31 mouse cellular contexts compared by ENCODE assay signal in genomic region chr4:83785115-83785514, GRCm38 (mm10).
DNase-seq lines count a peak whose midpoint lies in the region; ATAC-seq and TF ChIP-seq lines count a peak whose summit lies in the region.
"Had no signal": no experiment of that assay in that cellular context is flagged by ENCODE, and none has a peak within 500 bp of the region (broad histone marks: within the 10 kb centered on the region; RNA-seq: fewer than 3 reads in every experiment).

No protein-coding gene starts in this region.

- TF ChIP-seq EP300 in CH12.LX (IDR thresholded peaks at IDR 0.05; ENCODE audit: low read length) = no peak

- DNase-seq in thymus, postnatal 14 days = peak; percentile 8
- DNase-seq in thymus, postnatal 25 days = no peak
- DNase-seq in CH12.LX (ENCODE audit: extremely low read depth) = peak; percentile 38
- DNase-seq in induced T-regulatory cell, adult 2 months (ENCODE audit: low read depth) = peak; percentile 40
- no peak for DNase-seq in embryo, embryonic 9.5 days (ENCODE audit: extremely low spot score)
- DNase-seq in hindbrain, postnatal 0 days (ENCODE audit: low spot score) = no peak
- no peak for DNase-seq in layer of hippocampus, adult 2 months (ENCODE audit: low spot score in 2 of 2)
- DNase-seq: adrenal gland, postnatal 14 days; B cell, adult 2 months; cerebellum, adult 11-12 months; cerebellum, postnatal 10 days; gastrocnemius, postnatal 25 days; heart, adult 18-20 months; heart, postnatal 4 days; kidney, adult 2 months; kidney, postnatal 36 days; liver; lung, adult 2 months; lung, postnatal 14 days; right cerebral cortex, adult 18-20 months; spleen, adult 18-20 months had no signal

- dilution Hi-C loops in CH12.LX (cut with MboI; ENCODE audit: extremely low pct_ligation_motif_present, extremely low pct_unique_long_range_greater_than_20kb, low sequenced_read_pairs) = no loop called here

- no peaks in the 10 kb centered on the region for H3K36me3 ChIP-seq in CH12.LX (replicated peaks in 1 of 2; ENCODE audit: control insufficient read depth in 1 of 2, insufficient read depth in 1 of 2, low read length in 1 of 2)
- no peaks in the 10 kb centered on the region for H3K36me3 ChIP-seq in hindbrain, postnatal 0 days (ENCODE audit: insufficient read depth, low read length)
- H3K36me3 ChIP-seq: embryonic facial prominence, embryonic 10.5 days; embryonic facial prominence, embryonic 15.5 days; heart, embryonic 12.5 days; hindbrain, embryonic 13.5 days; midbrain, embryonic 10.5 days; neural tube, embryonic 12.5 days had no signal

- H3K27me3 ChIP-seq in CH12.LX (replicated peaks) = no peaks in the 10 kb centered on the region
- H3K27me3 ChIP-seq in hindbrain, postnatal 0 days (ENCODE audit: insufficient read depth, low read length) = no peaks in the 10 kb centered on the region
- H3K27me3 ChIP-seq: embryonic facial prominence, embryonic 15.5 days; forebrain, embryonic 13.5 days; heart, embryonic 12.5 days; hindbrain, embryonic 13.5 days; neural tube, embryonic 12.5 days had no signal

- no peaks in the 10 kb centered on the region for H3K9me3 ChIP-seq in CH12.LX (replicated peaks; ENCODE audit: low read length)
- no peaks in the 10 kb centered on the region for H3K9me3 ChIP-seq in hindbrain, postnatal 0 days (ENCODE audit: low read length)
- H3K9me3 ChIP-seq: embryonic facial prominence, embryonic 10.5 days; embryonic facial prominence, embryonic 15.5 days; forebrain, embryonic 13.5 days; midbrain, embryonic 10.5 days; neural tube, embryonic 12.5 days had no signal

- no peak for TF ChIP-seq RAD21 in CH12.LX (IDR thresholded peaks at IDR 0.05; ENCODE audit: low read depth, low read length)

- H3K4me1 ChIP-seq in CH12.LX (ENCODE audit: control insufficient read depth in 1 of 2, insufficient read depth in 2 of 2) = peaks cover 0 to 23% of the 10 kb centered on the region in 2 experiments; a peak in 2 of 4 replicates
- H3K4me1 ChIP-seq in hindbrain, postnatal 0 days (ENCODE audit: insufficient read depth, low read length) = no peaks in the 10 kb centered on the region
- H3K4me1 ChIP-seq: embryonic facial prominence, embryonic 10.5 days; embryonic facial prominence, embryonic 15.5 days; forebrain, embryonic 13.5 days; heart, embryonic 12.5 days; hindbrain, embryonic 13.5 days; midbrain, embryonic 10.5 days; neural tube, embryonic 12.5 days had no signal

- in situ Hi-C loops in CH12.LX (cut with MboI; ENCODE audit: low pct_ligation_motif_present, low pct_unique_long_range_greater_than_20kb, low sequenced_read_pairs) = no loop called here

- H3K9ac ChIP-seq in CH12.LX (ENCODE audit: insufficient read depth, low read depth) = no peak overlapping the region
- H3K9ac ChIP-seq in hindbrain, postnatal 0 days (replicated peaks; ENCODE audit: low read length) = no peak overlapping the region
- H3K9ac ChIP-seq: embryonic facial prominence, embryonic 15.5 days; forebrain, embryonic 13.5 days; heart, embryonic 12.5 days; hindbrain, embryonic 13.5 days; liver, embryonic 14.5 days; neural tube, embryonic 12.5 days had no signal

- no peak for ATAC-seq in hindbrain, postnatal 0 days
- ATAC-seq in frontal cortex, adult (ENCODE audit: low TSS enrichment) = no peak
- ATAC-seq: forebrain, embryonic 13.5 days; midbrain, embryonic 16.5 days had no signal

- H3K27ac ChIP-seq in CH12.LX (ENCODE audit: insufficient read depth, low read depth) = no peak overlapping the region
- no peak overlapping the region for H3K27ac ChIP-seq in hindbrain, postnatal 0 days
- no peak overlapping the region for H3K27ac ChIP-seq in layer of hippocampus, adult 2 months
- H3K27ac ChIP-seq: embryonic facial prominence, embryonic 10.5 days; embryonic facial prominence, embryonic 15.5 days; forebrain, embryonic 13.5 days; hindbrain, embryonic 13.5 days; liver, embryonic 14.5 days; midbrain, embryonic 10.5 days; neural tube, embryonic 12.5 days had no signal

- no peak for TF ChIP-seq CTCF in CH12.LX (conservative IDR thresholded peaks at IDR 0.05 in 1 of 2, IDR thresholded peaks at IDR 0.05 in 1 of 2; ENCODE audit: low read depth in 2 of 2, low read length in 2 of 2)
- TF ChIP-seq CTCF in hindbrain, postnatal 0 days (IDR thresholded peaks at IDR 0.05; ENCODE audit: low read depth) = no peak
- TF ChIP-seq CTCF in layer of hippocampus, adult 2 months (conservative IDR thresholded peaks at IDR 0.05) = no peak

- WGBS in hindbrain, postnatal 0 days = 93% methylated on average over 2 of the region's 2 CpGs

- H3K4me3 ChIP-seq in CH12.LX (replicated peaks in 1 of 3; ENCODE audit: low read depth in 2 of 3, low read length in 2 of 3, poor library complexity in 1 of 3) = no peak overlapping the region
- H3K4me3 ChIP-seq in hindbrain, postnatal 0 days (ENCODE audit: low read length) = no peak overlapping the region
- H3K4me3 ChIP-seq in layer of hippocampus, adult 2 months = no peak overlapping the region
- H3K4me3 ChIP-seq: embryonic facial prominence, embryonic 10.5 days; embryonic facial prominence, embryonic 15.5 days; forebrain, embryonic 13.5 days; heart, embryonic 12.5 days; hindbrain, embryonic 13.5 days; midbrain, embryonic 10.5 days; neural tube, embryonic 12.5 days had no signal

- no peak for TF ChIP-seq POLR2A in CH12.LX (IDR thresholded peaks at IDR 0.05; ENCODE audit: low read depth, low read length)

- no peak overlapping the region for H3K4me2 ChIP-seq in CH12.LX (ENCODE audit: insufficient read depth, low read depth, poor library complexity, severe bottlenecking)
- no peak overlapping the region for H3K4me2 ChIP-seq in hindbrain, postnatal 0 days (ENCODE audit: low read depth, low read length)
- H3K4me2 ChIP-seq: embryonic facial prominence, embryonic 15.5 days; forebrain, embryonic 13.5 days; heart, embryonic 12.5 days; hindbrain, embryonic 13.5 days; neural tube, embryonic 12.5 days had no signal

- H3K79me2 ChIP-seq in CH12.LX (replicated peaks; ENCODE audit: control insufficient read depth, extremely low read depth, insufficient read depth, poor library complexity, severe bottlenecking) = no peaks in the 10 kb centered on the region

TF ChIP-seq in CH12.LX, 34 proteins besides CTCF, POLR2A, EP300 and RAD21:
- TF ChIP-seq JUND (conservative IDR thresholded peaks at IDR 0.05; ENCODE audit: low read depth, low read length) = no peak
- 0 out of 2 replicates have a peak, but pooled peaks have one; percentile 21 for TF ChIP-seq MAFK (IDR thresholded peaks at IDR 0.05; ENCODE audit: insufficient replicate concordance, low read length)
- no peak for TF ChIP-seq USF1 (IDR thresholded peaks at IDR 0.05; ENCODE audit: low read depth, low read length)
- TF ChIP-seq NELFE (IDR thresholded peaks at IDR 0.05; ENCODE audit: low read depth, low read length) = no peak
- no peak for TF ChIP-seq USF2 (conservative IDR thresholded peaks at IDR 0.05; ENCODE audit: low read depth, low read length)

Comparison
In these comparisons a context has a peak if more than half of its experiments do, and no peak if none do; other contexts are left out.
1. DNase-seq: peak in thymus, postnatal 14 days (single experiment), CH12.LX (single experiment) and induced T-regulatory cell, adult 2 months (single experiment); none in thymus, postnatal 25 days (single experiment), embryo, embryonic 9.5 days (single experiment), hindbrain, postnatal 0 days (single experiment) and layer of hippocampus, adult 2 months (0 of 2).